Mouse (Mus musculus) forebrain, embryonic 15.5 days (tissue): ENCODE results near the gene Ska2. TPM values are rescaled to one million over a fixed set of nuclear protein-coding genes. Genes with fewer than 3 reads are reported as not detected.

Experiments used
- microRNA counts: library from miRNA; unstranded; fragments of <30 nt; microRNA quantifications from one replicate; lab custom pipeline; 2016
- microRNA-seq: library from miRNA; unstranded; fragments of <30 nt; microRNA quantifications from one replicate; pipeline ENCODE4, GENCODE M21; 2016
- polyA plus RNA-seq: library from polyadenylated mRNA; unstranded; fragments of >200 nt; fragmentation: Nextera tagmentation; extraction: Ambion mirVana; gene quantifications from 2 replicates; pipeline ENCODE4 v1.2.1, GENCODE M21; 2015

Gene Ska2
- polyA plus RNA-seq, 1 experiment from 2014 or later = 73.9 TPM

MicroRNAs within 50 kb of the gene (microRNA counts, 519-probe panel; counts per million panel counts)
- 4,359 counts per million, percentile 94 among the panel's probes with 10 or more counts for microRNA mmu-miR-301a (lab: Ali Mortazavi, UCI)

Small RNAs within 50 kb of the gene (microRNA-seq; reads per million reads assigned to microRNA genes)
- gene Mir301 = 3,245 reads per million, percentile 88 among the genes with 10 or more reads in this experiment

Other genes with a start within 250 kb of the Ska2 start
- 8.1 and 8.3 TPM in 2 replicates for gene Ypel2, start 115.5 kb upstream of the Ska2 start, polyA plus RNA-seq
- 187 TPM in 2 replicates for gene Gdpd1, start 35.2 kb upstream of the Ska2 start, polyA plus RNA-seq
- 22.2 and 22.6 TPM in 2 replicates for gene Smg8, start 22.5 kb upstream of the Ska2 start, polyA plus RNA-seq
- gene Prr11, start 526 bp upstream of the Ska2 start, polyA plus RNA-seq = 4.0 and 4.3 TPM in 2 replicates
- gene Trim37, start 17.8 kb downstream of the Ska2 start, polyA plus RNA-seq = 86.9 and 90.3 TPM in 2 replicates
- gene Ppm1e, start 249.8 kb downstream of the Ska2 start, polyA plus RNA-seq = 26.3 and 26.4 TPM in 2 replicates